Mouse (Mus musculus) myocyte (in vitro differentiated cells): ENCODE results near the gene Pkig. TPM values are rescaled to one million over a fixed set of nuclear protein-coding genes. Genes with fewer than 3 reads are reported as not detected.
A peak's percentile ranks its signal among the peaks of the same experiment; 100 is the strongest.

Source experiments
- H3K27me3 ChIP-seq: one replicate; pipeline ENCODE4 v1.6.1; 2011; ENCODE audit not compliant: control insufficient read depth, insufficient read depth, insufficient read length
- H3K36me3 ChIP-seq: one replicate; pipeline ENCODE4 v1.6.1; 2011; ENCODE audit not compliant: control insufficient read depth, insufficient read depth
- H3K4me2 ChIP-seq: one replicate; pipeline ENCODE4 v1.6.1; 2011; ENCODE audit warnings: low read depth, control low read depth
- H3K4me3 ChIP-seq: one replicate; pipeline ENCODE4 v1.5.1; 2011; ENCODE audit warnings: mild to moderate bottlenecking, control low read depth, moderate library complexity
- H3K79me2 ChIP-seq: one replicate; pipeline ENCODE4 v1.6.1; 2011; ENCODE audit not compliant: control insufficient read depth, insufficient read depth
- H3ac ChIP-seq: one replicate; pipeline ENCODE4 v1.6.1; 2011; ENCODE audit not compliant: control insufficient read depth, insufficient read length
- CEBPB ChIP-seq: IDR thresholded peaks from 2 replicates; pipeline ENCODE4 v1.6.1; 2011; ENCODE audit warnings: mild to moderate bottlenecking, moderate library complexity; ENCODE audit not compliant: poor library complexity, insufficient read depth, severe bottlenecking
- E2F4 ChIP-seq: IDR thresholded peaks from one replicate; pipeline ENCODE4 v1.6.1; 2011; ENCODE audit warnings: mild to moderate bottlenecking, control low read depth, moderate library complexity; ENCODE audit not compliant: insufficient read depth
- MAX ChIP-seq: IDR thresholded peaks from one replicate; pipeline ENCODE4 v1.6.1; 2011; ENCODE audit warnings: low read depth, mild to moderate bottlenecking, control low read depth
- MYOD1 ChIP-seq, 3 experiments: IDR thresholded peaks; one replicate each; pipeline ENCODE4 v1.6.1; 2011; ENCODE audit warnings: control low read depth in 2 of 3, low read depth in 2 of 3, mild to moderate bottlenecking in 2 of 3, moderate library complexity in 1 of 3; ENCODE audit not compliant: insufficient read length in 2 of 3, control insufficient read depth in 1 of 3
- MYOG ChIP-seq, 3 experiments: IDR thresholded peaks; one replicate each; pipeline ENCODE4 v1.6.1; 2011; ENCODE audit warnings: control low read depth in 2 of 3, low read depth in 2 of 3, mild to moderate bottlenecking in 2 of 3; ENCODE audit not compliant: insufficient read length in 2 of 3, control insufficient read depth in 1 of 3, insufficient read depth in 1 of 3
- POLR2A ChIP-seq: IDR thresholded peaks from one replicate; pipeline ENCODE4 v1.6.1; 2011; ENCODE audit warnings: low read depth, mild to moderate bottlenecking, control low read depth, moderate library complexity; ENCODE audit not compliant: insufficient read length
- POLR2AphosphoS2 ChIP-seq: IDR thresholded peaks from one replicate; pipeline ENCODE4 v1.6.1; 2011; ENCODE audit warnings: low read depth, control low read depth; ENCODE audit not compliant: insufficient read length
- REST ChIP-seq: IDR thresholded peaks from one replicate; pipeline ENCODE4 v1.6.1; 2011; ENCODE audit warnings: mild to moderate bottlenecking, control low read depth, moderate library complexity; ENCODE audit not compliant: insufficient read depth, insufficient read length
- SRF ChIP-seq: IDR thresholded peaks from one replicate; pipeline ENCODE4 v1.6.1; 2011; ENCODE audit warnings: low read depth; ENCODE audit not compliant: control insufficient read depth, insufficient read length
- TCF12 ChIP-seq: IDR thresholded peaks from one replicate; pipeline ENCODE4 v1.6.1; 2011; ENCODE audit warnings: mild to moderate bottlenecking, control low read depth; ENCODE audit not compliant: poor library complexity, insufficient read depth, severe bottlenecking
- TCF3 ChIP-seq: IDR thresholded peaks from one replicate; pipeline ENCODE4 v1.6.1; 2011; ENCODE audit warnings: low read depth, control low read depth; ENCODE audit not compliant: insufficient read length
- USF1 ChIP-seq: IDR thresholded peaks from one replicate; pipeline ENCODE4 v1.6.1; 2011; ENCODE audit warnings: low read depth, mild to moderate bottlenecking, control low read depth, moderate library complexity
- polyA plus RNA-seq: library from polyadenylated mRNA; unstranded; fragments of >200 nt; fragmentation: generic; extraction: Trizol; gene quantifications from one replicate; pipeline ENCODE4 v1.2.1, GENCODE M21; 2012; ENCODE audit warnings: missing spikeins

Pkig gene
- polyA plus RNA-seq, 1 experiment = 799 TPM

GRCm38 (mm10) chr2:163661371-163661850 is 3.2 kb downstream of the Pkig start:
- Histone ChIP-seq H3K4me2 (peak overlapping the region; percentile 86), H3ac (no peak overlapping the region), H3K27me3 (no peaks in the 10 kb centered on the region), H3K79me2 (peaks cover 70% of the 10 kb centered on the region), H3K4me3 (no peak overlapping the region), H3K36me3 (no peaks in the 10 kb centered on the region)
- TF ChIP-seq MYOD1 (IDR thresholded peaks at IDR 0.05; ENCODE audit: control insufficient read depth in 1 of 3, insufficient read length in 2 of 3, low read depth in 2 of 3) = peak in 2 of 3 experiments; percentile 5 to 45
- peak; percentile 57 for TF ChIP-seq USF1
- TF ChIP-seq MAX = no peak
- peak; percentile 50 for TF ChIP-seq TCF12
- TF ChIP-seq CEBPB = no peak
- peak in 1 of 3 experiments; percentile 21 for TF ChIP-seq MYOG (IDR thresholded peaks at IDR 0.05; ENCODE audit: control insufficient read depth in 1 of 3, insufficient read depth in 1 of 3, insufficient read length in 2 of 3, low read depth in 2 of 3)
- TF ChIP-seq REST = no peak

DNA sequence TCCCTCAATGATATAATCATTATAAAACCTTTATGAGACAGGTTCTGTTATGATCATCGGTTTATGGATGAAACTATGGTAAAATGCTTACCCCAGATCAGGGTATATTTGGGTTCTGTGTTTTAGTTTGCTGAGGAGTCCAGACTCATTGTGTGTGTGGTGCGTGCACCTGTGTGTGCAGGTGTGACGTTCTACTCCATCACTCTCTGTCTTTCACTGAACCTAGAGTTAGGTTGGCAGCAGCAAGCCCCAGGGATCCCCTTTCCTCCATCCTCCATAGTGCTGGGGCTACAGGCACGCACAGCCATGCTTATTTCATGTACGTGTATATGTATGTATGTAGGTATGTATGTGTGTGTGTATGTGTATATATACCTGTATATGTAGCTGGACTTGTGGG is 3.9 kb downstream of the Pkig start:
- TF ChIP-seq MYOD1 (IDR thresholded peaks at IDR 0.05; ENCODE audit: control insufficient read depth in 1 of 3, insufficient read length in 2 of 3, low read depth in 2 of 3) = no peak
- TF ChIP-seq USF1 = no peak
- TF ChIP-seq MAX = no peak
- no peak for TF ChIP-seq CEBPB
- no peak for TF ChIP-seq MYOG (IDR thresholded peaks at IDR 0.05; ENCODE audit: control insufficient read depth in 1 of 3, insufficient read depth in 1 of 3, insufficient read length in 2 of 3, low read depth in 2 of 3)
- no peak for TF ChIP-seq POLR2A
- TF ChIP-seq POLR2AphosphoS2 = no peak
- TF ChIP-seq TCF12 = no peak
- TF ChIP-seq TCF3 = no peak
- TF ChIP-seq SRF = no peak
- TF ChIP-seq E2F4 = no peak
- TF ChIP-seq REST = no peak
- peak overlapping the region; percentile 86 for H3K4me2 ChIP-seq
- H3K27me3 ChIP-seq = no peaks in the 10 kb centered on the region
- H3K79me2 ChIP-seq = peaks cover 75% of the 10 kb centered on the region
- H3ac ChIP-seq = no peak overlapping the region
- H3K4me3 ChIP-seq = no peak overlapping the region
- H3K36me3 ChIP-seq = no peaks in the 10 kb centered on the region

DNA sequence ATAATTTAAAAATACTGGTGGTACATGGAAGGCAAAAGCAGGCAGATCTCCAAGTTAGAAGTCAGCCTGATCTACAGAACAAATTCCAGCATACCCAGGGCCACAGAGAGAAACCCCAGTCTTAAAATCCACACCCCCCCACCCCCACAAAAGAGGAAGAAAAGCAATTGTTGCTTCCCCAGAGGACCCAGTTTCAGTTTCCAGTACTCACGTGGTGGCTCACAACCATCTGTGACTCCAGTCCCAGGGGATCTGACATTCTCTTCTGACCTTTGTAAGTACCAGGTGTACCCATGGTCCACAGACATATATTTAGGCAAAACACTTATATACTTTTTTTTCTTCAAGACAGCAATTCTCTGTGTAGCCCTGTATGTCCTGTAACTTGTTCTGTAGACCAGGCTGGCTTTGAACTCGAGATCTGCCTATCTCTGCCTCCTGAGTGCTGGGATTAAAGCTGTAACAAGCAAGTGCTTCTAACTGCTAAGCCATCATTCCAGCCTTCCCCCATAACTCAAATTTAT is 4.6 kb downstream of the Pkig start:
- Histone ChIP-seq H3K27me3 (no peaks in the 10 kb centered on the region), H3K36me3 (no peaks in the 10 kb centered on the region), H3K4me2 (peak overlapping the region; percentile 86), H3K4me3 (no peak overlapping the region), H3ac (no peak overlapping the region), H3K79me2 (peaks cover 82% of the 10 kb centered on the region)
- TF ChIP-seq REST = no peak
- peak; percentile 0 for TF ChIP-seq USF1

- Histone ChIP-seq H3K27me3 (no peaks in the 10 kb centered on the region), H3K79me2 (peaks cover 87% of the 10 kb centered on the region), H3ac (no peak overlapping the region), H3K4me2 (peak overlapping the region; percentile 86), H3K36me3 (no peaks in the 10 kb centered on the region), H3K4me3 (no peak overlapping the region)
- TF ChIP-seq TCF12 = no peak
- TF ChIP-seq TCF3 = no peak
- no peak for TF ChIP-seq MAX
- TF ChIP-seq SRF = no peak
- no peak for TF ChIP-seq USF1
- no peak for TF ChIP-seq MYOD1 (IDR thresholded peaks at IDR 0.05; ENCODE audit: control insufficient read depth in 1 of 3, insufficient read length in 2 of 3, low read depth in 2 of 3)
- no peak for TF ChIP-seq MYOG (IDR thresholded peaks at IDR 0.05; ENCODE audit: control insufficient read depth in 1 of 3, insufficient read depth in 1 of 3, insufficient read length in 2 of 3, low read depth in 2 of 3)
- no peak for TF ChIP-seq CEBPB
- no peak for TF ChIP-seq REST
- TF ChIP-seq E2F4 = no peak
- TF ChIP-seq POLR2AphosphoS2 = no peak
- no peak for TF ChIP-seq POLR2A
Observed at GRCm38 (mm10) chr2:163663930-163664329, 5.7 kb downstream of the Pkig start.

GRCm38 (mm10) chr2:163667045-163667444 is 8.9 kb downstream of the Pkig start:
- Histone ChIP-seq H3K27me3 (no peaks in the 10 kb centered on the region), H3K79me2 (peaks cover 89% of the 10 kb centered on the region), H3ac (no peak overlapping the region), H3K4me2 (peak overlapping the region; percentile 8), H3K4me3 (no peak overlapping the region), H3K36me3 (no peaks in the 10 kb centered on the region)
- TF ChIP-seq E2F4 (no peak), POLR2AphosphoS2 (no peak), USF1 (no peak), MAX (no peak), MYOG (IDR thresholded peaks at IDR 0.05; ENCODE audit: control insufficient read depth in 1 of 3, insufficient read depth in 1 of 3, insufficient read length in 2 of 3, low read depth in 2 of 3) (no peak), TCF3 (no peak), POLR2A (no peak), CEBPB (no peak), SRF (no peak), TCF12 (no peak), MYOD1 (IDR thresholded peaks at IDR 0.05; ENCODE audit: control insufficient read depth in 1 of 3, insufficient read length in 2 of 3, low read depth in 2 of 3) (no peak), REST (no peak)
